Mouse (Mus musculus): ENCODE measurements around the gene Cfap73. TPM values are rescaled to one million over a fixed set of nuclear protein-coding genes. Genes with fewer than 3 reads are reported as not detected.

Gene Cfap73
- polyA plus RNA-seq, 1 experiment from 2014 or later = 0.51 TPM

GRCm38 (mm10) chr5:120670132-120670531 is 36.1 kb upstream of the Cfap73 start:
- WGBS = 90% methylated on average over 7 of the region's 7 CpGs
- no peak overlapping the region for H3K27ac ChIP-seq (ENCODE audit: low read depth, low read length)

GRCm38 (mm10) chr5:120668761-120669160 is 34.7 kb upstream of the Cfap73 start:
- Histone ChIP-seq H3K9me3 (ENCODE audit: control insufficient read depth, low read length) (no peaks in the 10 kb centered on the region), H3K36me3 (ENCODE audit: control insufficient read depth, insufficient read depth, low read length) (no peaks in the 10 kb centered on the region), H3K27me3 (replicated peaks; ENCODE audit: control insufficient read depth, insufficient read depth, low read length) (peaks cover 2% of the 10 kb centered on the region; the same call in 1 of the 2 replicates), H3K9ac (ENCODE audit: low read depth, low read length) (no peak overlapping the region), H3K4me3 (ENCODE audit: low read length) (no peak overlapping the region), H3K27ac (ENCODE audit: low read depth, low read length) (no peak overlapping the region), H3K4me1 (ENCODE audit: control insufficient read depth, insufficient read depth, low read depth, low read length) (no peaks in the 10 kb centered on the region; the same call in 1 of the 2 replicates), H3K4me2 (ENCODE audit: low read length) (no peak overlapping the region)
- no peak for ATAC-seq
- WGBS = 72% methylated on average over 7 of the region's 7 CpGs

More at GRCm38 (mm10) chr5:120670132-120670531, 36.1 kb upstream of the Cfap73 start:
- Histone ChIP-seq H3K9ac (ENCODE audit: low read depth, low read length) (no peak overlapping the region), H3K36me3 (ENCODE audit: control insufficient read depth, insufficient read depth, low read length) (no peaks in the 10 kb centered on the region), H3K4me1 (ENCODE audit: control insufficient read depth, insufficient read depth, low read depth, low read length) (peaks cover 5% of the 10 kb centered on the region; the same call in 1 of the 2 replicates), H3K4me2 (ENCODE audit: low read length) (no peak overlapping the region), H3K4me3 (ENCODE audit: low read length) (no peak overlapping the region), H3K27me3 (replicated peaks; ENCODE audit: control insufficient read depth, insufficient read depth, low read length) (peaks cover 2% of the 10 kb centered on the region; the same call in 1 of the 2 replicates), H3K9me3 (ENCODE audit: control insufficient read depth, low read length) (no peaks in the 10 kb centered on the region)
- no peak for ATAC-seq

- H3K27me3 ChIP-seq (replicated peaks; ENCODE audit: control insufficient read depth, insufficient read depth, low read length) = peaks cover 2% of the 10 kb centered on the region; the same call in 1 of the 2 replicates
- no peaks in the 10 kb centered on the region for H3K36me3 ChIP-seq (ENCODE audit: control insufficient read depth, insufficient read depth, low read length)
- peaks cover 7% of the 10 kb centered on the region for H3K4me1 ChIP-seq (ENCODE audit: control insufficient read depth, insufficient read depth, low read depth, low read length)
- H3K4me3 ChIP-seq (ENCODE audit: low read length) = no peak overlapping the region
- no peak overlapping the region for H3K9ac ChIP-seq (ENCODE audit: low read depth, low read length)
- no peak overlapping the region for H3K4me2 ChIP-seq (ENCODE audit: low read length)
- 49% methylated on average over 2 of the region's 2 CpGs for WGBS
- no peaks in the 10 kb centered on the region for H3K9me3 ChIP-seq (ENCODE audit: control insufficient read depth, low read length)
- no peak overlapping the region for H3K27ac ChIP-seq (ENCODE audit: low read depth, low read length)
- no peak for ATAC-seq
These were observed 30.9 kb upstream of the Cfap73 start for GRCm38 (mm10) chr5:120664888-120665287.

DNA sequence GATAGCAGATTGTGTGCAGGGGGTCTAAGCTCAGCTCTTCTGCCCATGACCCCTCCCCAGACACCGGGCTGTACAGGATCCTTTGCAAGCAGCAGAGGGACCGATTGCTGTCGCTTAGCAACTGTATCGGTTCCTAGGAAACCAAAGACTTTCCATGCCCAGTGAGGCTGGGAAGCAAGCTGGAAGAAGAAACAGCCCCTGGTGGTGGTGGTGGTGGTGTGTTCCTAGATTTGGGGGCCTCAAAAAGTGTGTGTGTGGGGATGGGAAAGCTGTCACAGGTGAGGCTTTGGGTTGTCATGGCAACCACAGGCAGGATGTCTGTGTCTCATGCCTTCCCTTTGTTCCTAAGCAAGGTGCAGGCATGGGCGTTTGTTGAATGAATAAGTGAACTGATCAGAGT is 26.8 kb upstream of the Cfap73 start:
- Histone ChIP-seq H3K9me3 (ENCODE audit: control insufficient read depth, low read length) (no peaks in the 10 kb centered on the region), H3K4me1 (ENCODE audit: control insufficient read depth, insufficient read depth, low read depth, low read length) (peaks cover 7% of the 10 kb centered on the region), H3K9ac (ENCODE audit: low read depth, low read length) (peak overlapping the region; percentile 24), H3K4me3 (ENCODE audit: low read length) (no peak overlapping the region), H3K36me3 (ENCODE audit: control insufficient read depth, insufficient read depth, low read length) (no peaks in the 10 kb centered on the region), H3K27ac (ENCODE audit: low read depth, low read length) (peak overlapping the region; percentile 73), H3K27me3 (replicated peaks; ENCODE audit: control insufficient read depth, insufficient read depth, low read length) (no peaks in the 10 kb centered on the region), H3K4me2 (ENCODE audit: low read length) (no peak overlapping the region)
- ATAC-seq = peak; percentile 85
- 17% methylated on average over 5 of the region's 5 CpGs for WGBS

DNA sequence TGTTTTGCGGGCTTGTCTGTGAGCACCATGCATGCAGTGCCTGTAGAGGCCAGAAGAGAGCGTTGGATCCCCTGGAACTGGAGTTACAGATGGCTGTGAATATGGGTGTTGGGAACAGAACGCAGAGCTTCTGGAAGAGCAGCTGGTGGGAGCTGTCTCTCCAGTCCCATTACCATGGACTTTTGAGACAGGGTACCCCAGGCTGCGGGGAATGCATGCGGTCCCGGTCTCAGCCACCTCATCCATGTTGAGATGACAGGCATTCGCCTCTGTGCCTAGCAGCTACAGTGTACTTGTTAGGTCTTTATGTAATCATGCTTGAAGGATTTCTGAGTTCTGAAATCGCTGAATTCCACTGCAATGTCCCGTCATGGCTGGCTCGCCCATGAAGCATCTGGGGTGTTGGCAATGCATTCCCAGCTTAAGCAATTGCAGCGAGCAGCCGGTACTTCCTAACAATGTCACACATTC is 22.3 kb upstream of the Cfap73 start:
- 78% methylated on average over 12 of the region's 12 CpGs for WGBS
- no peak overlapping the region for H3K4me2 ChIP-seq (ENCODE audit: low read length)
- ATAC-seq = no peak

DNA sequence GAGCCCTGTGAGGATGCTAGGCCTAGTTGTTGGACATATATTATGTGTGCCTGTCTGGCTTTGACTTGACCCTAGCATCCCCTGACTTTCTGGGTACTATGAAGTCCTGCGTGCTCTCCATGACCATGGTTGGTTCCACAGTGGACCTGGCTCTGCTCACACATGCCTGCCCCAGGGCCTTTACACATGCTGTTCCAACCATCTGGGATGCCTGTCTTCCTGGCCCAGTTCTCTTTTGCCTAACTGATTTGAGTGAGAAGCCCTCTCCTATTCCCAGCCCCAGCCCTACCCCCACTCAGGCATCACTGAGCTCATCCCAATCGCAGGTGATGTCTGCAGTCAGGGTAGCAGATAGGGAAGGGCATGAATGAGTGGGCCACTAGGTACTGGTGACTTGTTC is 19.8 kb upstream of the Cfap73 start:
- Histone ChIP-seq H3K9me3 (ENCODE audit: control insufficient read depth, low read length) (no peaks in the 10 kb centered on the region), H3K4me2 (ENCODE audit: low read length) (no peak overlapping the region), H3K4me3 (ENCODE audit: low read length) (no peak overlapping the region), H3K9ac (ENCODE audit: low read depth, low read length) (no peak overlapping the region), H3K36me3 (ENCODE audit: control insufficient read depth, insufficient read depth, low read length) (no peaks in the 10 kb centered on the region), H3K27ac (ENCODE audit: low read depth, low read length) (no peak overlapping the region), H3K4me1 (ENCODE audit: control insufficient read depth, insufficient read depth, low read depth, low read length) (peaks cover 6% of the 10 kb centered on the region), H3K27me3 (replicated peaks; ENCODE audit: control insufficient read depth, insufficient read depth, low read length) (peaks cover 21% of the 10 kb centered on the region)
- WGBS = 83% methylated on average over 2 of the region's 2 CpGs
- ATAC-seq = no peak

More for the DNA sequence above, 22.3 kb upstream of the Cfap73 start:
- 0 out of 2 replicates have a peak, but pooled peaks cover 4% of the 10 kb centered on the region for H3K27me3 ChIP-seq (replicated peaks; ENCODE audit: control insufficient read depth, insufficient read depth, low read length)
- no peak overlapping the region for H3K9ac ChIP-seq (ENCODE audit: low read depth, low read length)
- peaks cover 7% of the 10 kb centered on the region for H3K4me1 ChIP-seq (ENCODE audit: control insufficient read depth, insufficient read depth, low read depth, low read length)
- no peak overlapping the region for H3K27ac ChIP-seq (ENCODE audit: low read depth, low read length)
- H3K9me3 ChIP-seq (ENCODE audit: control insufficient read depth, low read length) = no peaks in the 10 kb centered on the region
- no peaks in the 10 kb centered on the region for H3K36me3 ChIP-seq (ENCODE audit: control insufficient read depth, insufficient read depth, low read length)
- H3K4me3 ChIP-seq (ENCODE audit: low read length) = no peak overlapping the region

- Histone ChIP-seq H3K36me3 (ENCODE audit: control insufficient read depth, insufficient read depth, low read length) (no peaks in the 10 kb centered on the region), H3K4me3 (ENCODE audit: low read length) (no peak overlapping the region), H3K4me1 (ENCODE audit: control insufficient read depth, insufficient read depth, low read depth, low read length) (peaks cover 13% of the 10 kb centered on the region), H3K9ac (ENCODE audit: low read depth, low read length) (no peak overlapping the region), H3K4me2 (ENCODE audit: low read length) (no peak overlapping the region), H3K9me3 (ENCODE audit: control insufficient read depth, low read length) (no peaks in the 10 kb centered on the region), H3K27me3 (replicated peaks; ENCODE audit: control insufficient read depth, insufficient read depth, low read length) (peaks cover 25% of the 10 kb centered on the region), H3K27ac (ENCODE audit: low read depth, low read length) (no peak overlapping the region)
- WGBS = 76% methylated on average over 28 of the region's 28 CpGs
- ATAC-seq = no peak
These were observed 19.1 kb upstream of the Cfap73 start for GRCm38 (mm10) chr5:120652915-120653701.

GRCm38 (mm10) chr5:120651230-120651629 is 17.2 kb upstream of the Cfap73 start:
- no peak overlapping the region for H3K9ac ChIP-seq (ENCODE audit: low read depth, low read length)
- peaks cover 13% of the 10 kb centered on the region for H3K4me1 ChIP-seq (ENCODE audit: control insufficient read depth, insufficient read depth, low read depth, low read length)
- no peak overlapping the region for H3K27ac ChIP-seq (ENCODE audit: low read depth, low read length)
- no peaks in the 10 kb centered on the region for H3K9me3 ChIP-seq (ENCODE audit: control insufficient read depth, low read length)
- H3K27me3 ChIP-seq (replicated peaks; ENCODE audit: control insufficient read depth, insufficient read depth, low read length) = peaks cover 29% of the 10 kb centered on the region
- H3K4me3 ChIP-seq (ENCODE audit: low read length) = no peak overlapping the region
- WGBS = 81% methylated on average over 5 of the region's 5 CpGs
- no peaks in the 10 kb centered on the region for H3K36me3 ChIP-seq (ENCODE audit: control insufficient read depth, insufficient read depth, low read length)
- H3K4me2 ChIP-seq (ENCODE audit: low read length) = no peak overlapping the region
- no peak for ATAC-seq

DNA sequence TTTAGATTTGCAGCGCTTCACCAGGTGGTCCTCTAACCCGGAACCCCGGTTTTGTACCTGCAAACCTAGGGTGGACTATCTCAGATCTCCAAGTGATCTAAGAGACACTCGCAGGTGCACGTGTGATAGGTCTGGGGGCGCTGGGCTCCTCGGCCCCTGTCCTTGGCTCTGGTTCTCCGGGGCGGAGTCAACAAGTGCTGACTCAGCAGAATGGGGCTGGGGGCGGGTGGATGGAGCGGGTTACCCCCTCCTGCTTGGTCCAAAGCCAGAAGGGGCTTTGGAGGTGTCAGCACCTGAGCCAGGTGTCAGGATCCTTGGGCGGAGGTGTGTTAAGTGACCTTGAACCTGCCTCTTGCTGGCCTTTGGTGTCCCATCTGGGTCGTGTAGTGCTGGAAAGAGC is 15.9 kb upstream of the Cfap73 start:
- H3K4me2 ChIP-seq (ENCODE audit: low read length) = no peak overlapping the region

More for the DNA sequence above, 15.9 kb upstream of the Cfap73 start:
- H3K27ac ChIP-seq (ENCODE audit: low read depth, low read length) = no peak overlapping the region
- WGBS = 29% methylated on average over 13 of the region's 13 CpGs
- H3K27me3 ChIP-seq (replicated peaks; ENCODE audit: control insufficient read depth, insufficient read depth, low read length) = peaks cover 30% of the 10 kb centered on the region
- peaks cover 13% of the 10 kb centered on the region for H3K4me1 ChIP-seq (ENCODE audit: control insufficient read depth, insufficient read depth, low read depth, low read length)
- H3K36me3 ChIP-seq (ENCODE audit: control insufficient read depth, insufficient read depth, low read length) = no peaks in the 10 kb centered on the region
- H3K4me3 ChIP-seq (ENCODE audit: low read length) = no peak overlapping the region
- no peak for ATAC-seq
- H3K9ac ChIP-seq (ENCODE audit: low read depth, low read length) = no peak overlapping the region
- no peaks in the 10 kb centered on the region for H3K9me3 ChIP-seq (ENCODE audit: control insufficient read depth, low read length)

Measured in hindbrain, embryonic 16.5 days (tissue).